Mouse (Mus musculus): Measurements from ENCODE around the gene Ide.

Gene Ide

DNA sequence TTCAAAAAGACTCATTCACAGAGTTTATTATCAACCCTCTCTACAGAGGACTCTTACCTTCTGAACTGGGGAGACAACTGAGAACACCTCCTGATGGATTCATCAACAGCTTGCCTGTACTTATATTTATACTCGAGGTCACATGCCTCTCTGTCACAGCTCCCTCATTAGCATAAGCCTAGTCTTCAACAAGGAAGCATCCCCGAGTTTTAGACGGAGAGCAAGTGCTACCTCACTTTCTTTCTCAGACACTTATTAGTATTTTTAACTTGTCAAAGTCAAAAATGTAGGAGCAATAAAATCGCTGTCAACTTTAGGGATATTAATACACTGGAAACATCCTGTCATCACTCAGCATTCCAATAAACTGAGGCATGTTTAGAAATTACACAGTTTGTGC is at the start of gene Ide:
TSS of gene Ide (minus strand) at position 101 of the 400 bp plus-strand sequence.
- DNase-seq (ENCODE audit: low spot score in 2 of 2): no peak

DNA sequence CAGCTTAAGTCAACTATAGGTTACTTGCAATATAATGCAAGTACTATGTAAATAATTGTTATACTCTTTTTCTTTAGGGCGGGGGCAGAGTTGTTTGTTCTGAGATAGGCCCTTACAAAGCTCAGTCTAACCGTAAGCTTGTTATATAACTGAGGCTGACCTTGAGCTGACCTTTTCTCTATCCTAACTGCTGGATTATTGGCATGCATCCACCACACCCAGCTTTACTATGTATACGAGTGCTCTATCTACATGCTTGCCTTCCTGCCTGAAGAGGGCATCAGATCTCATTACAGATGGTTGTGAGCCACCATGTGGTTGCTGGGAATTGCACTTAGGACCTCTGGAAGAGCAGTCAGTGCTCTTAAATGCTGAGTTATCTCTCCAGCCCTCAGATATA is 48.5 kb upstream of the Ide start:
- no peak for DNase-seq (ENCODE audit: low spot score in 2 of 2)

DNA sequence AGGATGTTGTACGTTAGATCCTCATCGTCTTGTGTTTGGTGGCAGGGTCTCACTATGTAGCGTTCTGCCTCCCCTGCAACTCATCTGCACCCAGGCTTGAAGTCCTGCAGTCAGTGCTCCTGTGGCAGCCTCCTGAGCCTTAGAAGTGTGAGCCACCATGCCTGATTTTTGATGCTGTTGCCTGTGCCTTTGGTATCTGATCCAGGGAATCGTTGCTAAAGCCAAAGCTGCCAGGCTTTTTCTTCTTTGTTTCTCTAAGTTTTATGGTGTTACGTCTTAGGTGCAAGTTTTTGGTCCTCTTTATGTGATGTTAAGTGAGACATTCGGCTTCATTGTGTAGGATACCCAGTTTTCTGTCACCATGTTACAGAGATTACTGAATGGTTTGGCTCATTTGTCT is 41.2 kb upstream of the Ide start:
- DNase-seq (ENCODE audit: low spot score in 2 of 2): no peak

DNA sequence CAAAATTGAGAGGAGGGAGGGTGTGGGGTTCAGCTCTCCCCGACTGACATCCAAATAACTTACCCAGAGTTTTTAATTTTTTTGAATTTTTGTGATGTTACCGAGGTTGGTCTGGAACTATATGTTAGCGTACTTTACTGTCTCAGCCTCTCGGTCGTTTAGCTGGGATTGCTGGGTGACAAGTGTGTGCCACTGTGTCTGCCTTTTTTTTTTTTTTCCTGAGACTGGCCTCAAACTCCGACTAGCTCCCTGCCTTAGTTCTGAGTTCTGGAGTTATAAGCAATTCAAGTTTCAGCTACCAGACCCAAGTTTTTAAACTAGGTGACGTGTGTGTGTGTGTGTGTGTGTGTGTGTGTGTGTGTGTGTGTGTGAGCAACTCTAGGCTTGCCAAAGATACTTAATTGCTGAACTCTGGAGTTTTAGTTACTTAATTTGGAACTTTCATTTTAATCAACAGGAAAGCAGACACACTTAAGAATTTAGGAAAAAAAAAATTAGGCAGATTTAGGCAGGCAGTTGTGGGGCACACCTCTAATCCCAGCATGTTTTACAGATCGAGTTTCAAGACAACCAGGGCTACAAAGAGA is 39.8 kb upstream of the Ide start:
- DNase-seq (ENCODE audit: low spot score in 2 of 2): no peak

DNA sequence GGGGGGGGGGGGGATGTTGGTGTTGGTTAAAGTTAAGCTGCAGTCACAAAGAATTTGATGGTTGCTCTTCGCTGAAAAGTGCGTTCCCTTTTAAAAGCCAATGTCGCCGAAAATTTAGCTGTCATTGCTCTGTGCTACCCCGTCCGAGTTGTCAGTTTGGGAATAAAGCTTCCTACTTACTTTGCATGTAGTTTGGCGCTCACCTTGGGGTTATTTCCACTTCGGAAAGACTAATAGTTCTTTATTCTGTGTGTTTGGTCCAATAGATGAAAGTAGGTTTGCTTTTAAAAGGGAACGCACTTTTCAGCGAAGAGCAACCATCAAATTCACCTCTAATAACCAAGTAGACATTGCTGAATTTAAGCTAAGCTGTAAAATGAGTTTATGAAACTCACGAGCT is 39.2 kb upstream of the Ide start:
- no peak for DNase-seq (ENCODE audit: low spot score in 2 of 2)

DNA sequence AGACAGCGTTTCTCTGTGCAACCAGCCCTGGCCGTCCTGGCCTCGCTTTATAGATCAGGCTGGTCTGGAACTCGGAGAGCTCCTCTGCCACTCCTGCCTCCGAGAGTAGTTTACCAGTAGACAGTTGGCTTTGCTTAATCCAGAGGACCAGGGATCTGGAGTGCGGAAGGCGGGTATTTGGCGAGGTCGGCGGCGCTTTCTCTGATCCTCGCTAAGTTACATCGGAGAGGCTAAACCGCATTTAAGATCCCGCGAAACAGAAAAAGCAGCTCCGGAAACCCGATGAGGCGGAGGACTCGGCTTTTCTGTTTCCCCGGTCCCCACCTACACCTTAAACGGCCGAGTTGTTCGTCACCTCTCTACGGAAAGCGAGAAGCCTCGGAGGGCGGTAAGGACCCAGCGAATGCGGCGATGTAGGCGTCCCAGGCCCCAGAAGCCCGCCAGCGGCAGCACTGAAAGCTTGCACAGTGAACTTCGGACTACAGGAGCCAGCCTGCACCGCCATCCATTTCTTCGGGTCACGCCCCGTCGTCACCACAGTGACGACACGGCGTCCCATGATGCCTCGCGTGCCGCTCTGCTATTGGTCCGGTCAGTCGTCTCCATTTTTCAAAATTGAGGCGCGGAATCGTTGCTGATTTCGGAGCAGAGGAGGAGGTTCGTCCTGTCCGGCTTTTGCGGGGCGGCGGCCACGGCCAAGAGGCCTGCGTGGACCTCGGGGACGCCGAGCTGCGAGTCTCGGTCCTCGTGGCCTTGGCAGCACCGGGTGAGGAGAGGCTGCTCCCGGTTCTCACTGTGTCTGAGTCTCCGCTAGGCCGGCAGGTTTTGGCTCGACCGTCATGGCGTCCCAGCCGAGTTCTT is 38.3 kb upstream of the Ide start, which contains the start of gene Kif11:
TSS of gene Kif11 (plus strand) at position 649 of the 861 bp plus-strand sequence.
- DNase-seq (ENCODE audit: low spot score in 2 of 2): peak; percentile 98

DNA sequence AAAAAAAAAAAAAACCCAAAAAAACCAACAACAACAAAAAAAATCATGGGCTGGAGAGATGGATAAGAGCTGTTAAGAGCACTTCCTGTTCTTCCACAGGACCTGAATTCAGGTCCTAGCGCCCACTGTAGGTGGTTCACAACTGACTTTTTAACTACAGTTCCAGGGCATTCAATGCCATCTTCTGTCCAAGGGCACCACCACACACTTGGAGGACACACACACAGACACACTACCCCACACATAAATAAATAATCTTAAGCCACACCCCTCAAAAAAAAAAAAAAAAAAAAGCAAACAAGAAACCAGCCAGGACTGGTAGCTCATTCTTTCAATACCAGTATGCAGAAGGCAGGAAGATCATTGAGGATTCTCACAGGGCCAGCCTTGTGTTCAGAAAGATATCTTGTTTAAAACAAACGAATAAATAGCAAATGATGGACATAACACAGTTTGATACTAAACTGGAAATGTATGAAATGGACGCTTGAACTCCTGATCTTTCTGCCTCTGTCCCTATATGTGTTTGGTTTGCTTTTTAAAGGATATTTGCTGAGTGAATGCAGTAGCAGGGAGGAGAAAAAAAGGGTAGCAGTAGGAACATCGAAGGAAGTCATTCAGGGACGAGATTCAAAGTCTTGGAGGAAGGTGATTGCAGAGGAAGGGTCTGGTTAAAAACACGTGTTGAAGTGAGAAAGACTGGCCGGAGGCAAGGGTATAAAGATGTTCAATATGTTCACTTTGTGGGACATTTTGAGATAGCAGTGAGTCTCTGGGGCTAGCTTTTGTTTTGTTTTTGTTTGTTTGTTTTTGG is 37.5 kb upstream of the Ide start:
- no peak for DNase-seq (ENCODE audit: low spot score in 2 of 2)

DNA sequence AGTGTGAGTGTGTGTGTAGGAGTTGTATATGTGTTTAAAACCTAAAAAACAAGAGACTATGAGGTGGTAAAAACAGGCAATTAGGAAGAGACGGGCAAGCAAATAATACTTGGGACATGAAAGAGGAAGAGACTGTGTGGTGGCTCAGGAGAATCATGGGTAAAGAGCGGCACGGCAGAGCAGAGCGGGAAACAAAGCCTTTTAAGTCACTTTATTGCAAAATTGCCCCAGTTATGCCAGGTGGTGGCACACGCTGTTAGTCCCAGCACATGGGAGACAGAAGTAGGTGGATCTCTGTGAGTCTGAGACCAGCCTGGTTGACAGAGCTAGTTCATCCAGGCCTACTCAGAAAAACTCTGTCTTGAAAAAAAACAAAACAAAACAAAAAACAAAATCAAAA is 32.7 kb upstream of the Ide start:
- DNase-seq (ENCODE audit: low spot score in 2 of 2): no peak

DNA sequence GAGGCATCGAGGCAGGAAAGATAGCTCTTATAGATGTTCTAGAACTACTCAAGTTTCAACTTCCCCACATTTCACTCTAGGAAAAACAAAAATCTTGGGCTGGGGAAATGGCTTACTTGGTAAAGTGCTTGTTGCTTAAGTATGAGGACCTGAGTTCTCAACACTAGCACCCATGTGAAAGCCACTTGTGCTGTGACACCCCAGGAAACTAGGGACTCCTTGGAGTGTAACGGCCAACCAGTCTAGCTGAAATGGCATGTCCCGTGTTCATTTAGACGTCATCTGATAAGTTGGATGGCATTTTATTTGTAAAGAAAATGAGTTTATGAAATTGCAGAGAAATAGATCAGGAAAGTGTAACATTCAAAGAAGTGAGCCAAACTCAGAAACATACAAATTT is 32.3 kb upstream of the Ide start:
- DNase-seq (ENCODE audit: low spot score in 2 of 2): no peak

DNA sequence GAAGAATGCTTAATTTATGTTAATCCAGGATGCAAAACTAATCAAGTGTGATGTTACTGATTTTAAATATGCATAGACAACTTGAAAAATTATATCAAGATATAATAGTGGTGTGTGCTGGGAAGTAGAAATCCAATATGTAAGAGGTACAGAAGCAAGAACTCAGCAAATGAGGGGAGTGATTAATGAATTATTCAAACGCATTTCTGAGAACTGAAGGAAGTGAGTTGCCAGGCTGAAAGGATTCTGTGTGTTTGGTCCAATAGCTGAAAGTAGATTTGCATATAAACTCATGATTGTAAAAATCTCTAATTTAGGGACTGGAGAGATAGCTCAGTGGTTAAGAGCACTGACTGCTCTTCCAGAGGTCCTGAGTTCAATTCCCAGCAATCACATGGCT is 31.3 kb upstream of the Ide start:
- DNase-seq (ENCODE audit: low spot score in 2 of 2): no peak

DNA sequence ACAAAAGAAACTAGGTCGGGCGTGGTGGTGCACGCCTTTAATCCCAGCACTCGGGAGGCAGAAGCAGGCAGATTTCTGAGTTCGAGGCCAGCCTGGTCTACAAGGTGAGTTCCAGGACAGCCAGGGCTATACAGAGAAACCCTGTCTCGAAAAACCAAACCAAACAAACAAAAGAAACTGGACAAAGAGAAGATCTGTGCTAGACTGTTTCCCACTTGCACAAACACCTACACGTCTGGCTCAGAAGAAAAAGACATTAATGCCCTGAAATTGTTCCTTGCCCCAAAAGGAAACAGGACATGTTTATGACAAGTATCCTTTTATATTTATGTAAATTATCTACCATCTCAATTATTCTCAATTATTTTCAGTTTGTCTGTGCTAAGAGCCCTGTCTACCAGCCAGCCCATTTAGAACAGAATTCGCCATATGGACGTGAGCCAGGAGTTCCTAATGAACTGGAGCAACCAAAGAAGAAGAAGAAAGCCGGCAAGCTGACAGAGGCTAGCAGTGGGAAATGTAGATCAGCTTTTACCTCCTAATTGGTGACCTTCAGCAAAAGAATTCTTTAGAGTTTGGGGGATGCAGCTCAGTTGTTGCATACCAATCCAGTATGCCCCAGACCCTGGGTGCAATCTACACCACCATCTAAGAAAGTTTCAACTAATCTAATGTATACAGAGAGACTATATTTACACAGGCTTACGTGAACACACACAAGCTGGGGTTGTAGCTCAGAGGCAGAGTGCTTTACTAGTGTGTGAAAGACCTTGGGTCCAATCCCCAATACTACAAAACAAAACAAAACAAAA is 25.7 kb upstream of the Ide start:
- peak in 1 of 2 experiments; percentile 19 for DNase-seq (ENCODE audit: low spot score in 2 of 2)

DNA sequence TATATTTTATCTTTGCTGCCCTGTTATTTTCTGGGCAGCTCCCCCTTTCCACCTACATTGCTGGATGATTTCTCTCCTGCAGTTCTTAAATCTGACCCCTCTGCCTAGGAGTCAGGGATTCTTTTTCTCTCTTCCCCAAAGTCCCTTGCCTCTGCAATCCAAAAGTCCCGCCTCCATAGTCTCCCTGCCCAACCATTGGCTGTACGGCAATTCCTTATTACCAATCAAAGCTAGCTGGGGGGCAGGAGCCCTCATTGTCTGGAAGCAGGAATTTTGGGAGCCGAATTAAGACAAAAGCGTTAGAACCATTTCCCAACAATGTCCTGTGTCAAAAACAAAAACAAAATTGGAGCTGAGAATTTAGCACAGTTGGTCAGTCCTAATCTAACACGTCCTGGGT is 24.9 kb upstream of the Ide start:
- no peak for DNase-seq (ENCODE audit: low spot score in 2 of 2)

DNA sequence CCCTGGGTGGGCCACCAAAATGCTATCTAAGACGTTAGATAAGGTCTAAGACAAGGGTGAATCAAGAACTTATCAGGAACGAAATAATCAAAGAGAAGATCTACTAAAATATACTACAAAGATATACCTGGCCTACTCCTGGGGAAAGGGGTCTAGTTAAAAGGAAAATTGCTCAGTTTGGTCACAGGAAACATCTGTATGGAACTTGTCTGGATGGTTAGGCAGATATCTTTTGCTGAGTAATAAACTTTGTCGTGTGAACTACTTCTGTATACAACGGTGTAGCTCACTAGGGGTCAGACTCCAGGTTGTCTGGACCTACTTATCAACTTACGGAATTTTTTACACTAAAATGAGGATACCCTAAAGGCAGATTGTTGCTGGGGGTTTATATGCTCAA is 22.4 kb upstream of the Ide start:
- DNase-seq (ENCODE audit: low spot score in 2 of 2): no peak

DNA sequence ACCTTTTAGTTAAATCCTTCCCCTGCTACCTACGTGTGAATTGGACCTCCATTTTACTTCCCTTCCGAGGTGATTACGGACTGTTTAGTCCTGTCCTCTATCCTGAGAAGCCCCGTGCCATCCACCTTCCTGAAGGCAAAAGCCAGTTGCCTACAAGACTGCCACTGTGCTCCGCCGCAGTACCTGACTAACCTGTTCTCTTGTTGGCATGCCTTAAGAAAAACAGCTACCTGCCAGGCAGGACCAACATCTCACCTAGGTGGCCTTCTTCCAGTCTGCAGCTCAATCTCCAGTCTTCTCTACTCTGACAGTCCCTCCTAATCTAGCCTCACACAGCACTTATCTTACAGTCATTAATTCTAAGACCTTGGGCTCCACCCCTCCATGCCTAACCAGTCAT is 15.7 kb upstream of the Ide start:
- DNase-seq (ENCODE audit: low spot score in 2 of 2): no peak

DNA sequence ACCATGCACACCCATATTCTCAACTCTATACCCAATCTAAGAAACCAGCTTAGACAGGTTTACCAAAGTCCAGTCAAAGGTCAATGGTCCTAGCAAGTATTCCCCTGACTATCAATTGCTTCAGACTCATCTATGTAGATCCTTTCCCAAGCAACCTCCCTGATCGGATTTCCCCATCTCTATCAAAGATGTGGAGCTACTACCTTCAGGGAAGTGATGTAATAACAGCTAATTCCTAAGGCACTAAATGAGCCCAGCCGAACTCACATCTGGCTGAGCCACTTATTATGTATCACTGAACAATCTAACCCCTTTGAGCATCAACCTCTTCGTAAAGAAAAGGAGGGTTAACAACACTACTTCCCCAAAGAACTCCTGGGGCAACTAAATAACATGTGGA is 15.1 kb upstream of the Ide start:
- DNase-seq (ENCODE audit: low spot score in 2 of 2): no peak

DNA sequence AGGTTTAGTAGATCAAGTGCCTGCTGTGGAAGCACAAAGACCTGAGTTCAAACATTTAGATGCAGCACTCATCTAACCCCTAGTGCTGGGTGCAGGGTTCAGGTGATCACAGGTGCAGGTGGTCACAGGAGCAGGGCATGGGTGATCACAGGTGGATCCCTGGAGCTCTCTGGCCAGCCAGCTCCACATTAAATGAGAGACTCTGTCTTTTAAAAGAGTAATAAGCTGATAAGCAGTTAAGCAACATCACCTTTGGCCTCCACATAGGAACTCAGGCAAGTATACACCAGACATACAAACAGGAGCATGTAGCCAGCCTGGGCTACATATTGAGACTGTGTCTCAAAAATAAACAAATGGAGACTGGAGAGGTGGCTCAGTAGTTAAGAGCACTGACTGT is 11.3 kb upstream of the Ide start:
- DNase-seq (ENCODE audit: low spot score in 2 of 2): no peak

DNA sequence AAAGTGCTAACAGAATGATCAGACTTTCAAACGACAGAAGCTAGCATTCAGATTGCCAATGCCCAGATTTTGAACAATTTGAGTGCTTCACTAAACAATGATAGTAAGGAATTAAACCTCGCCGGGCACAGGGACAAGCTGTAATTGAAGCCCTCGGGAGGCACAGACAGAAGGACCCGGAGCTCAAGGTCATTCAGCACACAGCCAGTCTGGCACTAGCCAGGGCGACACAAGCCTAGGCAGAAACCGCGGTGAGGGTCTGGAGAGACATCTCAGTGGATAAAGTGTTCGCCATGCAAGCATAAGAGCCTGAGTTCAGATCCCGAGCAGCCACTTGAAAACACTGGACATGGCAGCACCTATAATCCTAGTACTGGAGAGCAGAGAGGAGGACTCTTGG is 10.7 kb upstream of the Ide start:
- DNase-seq (ENCODE audit: low spot score in 2 of 2): no peak

DNA sequence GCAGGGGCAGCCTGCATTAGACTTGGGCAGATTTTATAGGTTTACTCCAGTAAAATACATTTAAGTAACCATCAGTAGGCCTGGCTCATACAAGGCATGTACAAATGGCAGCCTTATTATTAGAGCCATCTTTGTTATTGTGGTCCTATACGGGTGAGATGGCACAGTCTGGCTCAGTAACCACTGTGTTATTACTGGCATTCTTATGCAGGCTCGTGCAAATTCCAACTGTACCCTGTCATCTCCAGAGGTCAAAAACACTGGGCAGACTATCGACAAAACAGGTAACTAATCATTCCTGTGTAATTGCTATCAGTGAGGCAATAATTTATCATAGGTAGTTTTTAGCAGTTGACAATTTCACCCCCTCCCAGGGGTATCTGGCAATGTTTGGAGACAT is 8.6 kb upstream of the Ide start:
- no peak for DNase-seq (ENCODE audit: low spot score in 2 of 2)

DNA sequence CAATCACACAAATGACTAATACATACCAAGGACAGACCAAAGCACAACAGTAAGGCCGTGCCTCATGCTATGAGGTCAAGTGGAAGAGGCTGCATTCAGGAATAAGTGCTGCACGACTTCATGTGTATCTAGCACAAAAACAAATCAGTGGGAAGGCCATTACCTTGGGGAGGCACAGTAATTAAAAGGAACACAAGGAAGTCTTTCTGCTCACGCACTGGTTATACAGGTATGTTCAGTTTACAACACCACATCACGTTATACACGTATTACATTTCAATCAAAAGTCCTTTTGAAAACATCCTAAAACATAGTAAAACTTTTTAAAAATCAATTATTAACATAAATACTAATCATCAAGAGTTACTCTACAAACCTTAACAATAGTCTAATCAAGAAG is 6.2 kb upstream of the Ide start:
- no peak for DNase-seq (ENCODE audit: low spot score in 2 of 2)

DNA sequence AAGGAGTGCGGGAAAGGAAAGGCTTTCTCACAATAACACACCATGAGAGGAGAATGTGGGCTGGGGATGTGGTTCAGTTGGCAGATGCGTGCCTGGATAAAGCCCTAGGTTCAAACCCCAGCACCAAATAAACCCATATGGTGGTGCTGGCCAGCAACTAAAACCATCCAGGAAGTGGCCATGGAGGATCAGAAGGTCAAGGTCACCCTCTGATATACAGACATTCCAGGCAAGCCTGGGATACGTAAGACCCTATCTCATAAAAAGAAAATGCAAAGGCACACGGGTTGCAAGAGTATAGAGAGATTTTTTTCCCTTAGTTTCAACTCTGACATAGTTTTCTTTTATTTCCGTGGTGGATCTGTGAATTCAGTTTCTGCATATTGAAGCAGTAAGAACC is 3.3 kb upstream of the Ide start:
- DNase-seq (ENCODE audit: low spot score in 2 of 2): no peak

DNA sequence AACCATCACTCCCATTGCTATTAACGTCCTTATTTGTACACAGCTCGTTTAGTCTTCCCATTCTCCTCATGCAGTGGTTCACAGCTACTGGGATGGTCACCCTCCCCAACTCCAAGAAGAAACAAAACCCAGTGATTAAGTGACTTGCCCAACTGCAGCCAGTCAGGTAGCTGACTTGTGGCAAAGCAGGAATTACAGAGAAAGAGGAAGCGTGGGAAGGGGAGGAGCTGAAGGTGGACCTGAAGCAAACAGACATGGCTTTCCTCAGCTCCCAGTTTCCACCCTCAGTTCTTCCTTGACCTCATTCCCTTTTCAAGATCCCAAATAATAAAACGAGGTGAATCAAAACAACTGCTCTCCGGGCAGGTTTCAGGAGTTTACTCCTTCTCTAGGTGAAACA is 2.8 kb upstream of the Ide start:
- DNase-seq (ENCODE audit: low spot score in 2 of 2): no peak

DNA sequence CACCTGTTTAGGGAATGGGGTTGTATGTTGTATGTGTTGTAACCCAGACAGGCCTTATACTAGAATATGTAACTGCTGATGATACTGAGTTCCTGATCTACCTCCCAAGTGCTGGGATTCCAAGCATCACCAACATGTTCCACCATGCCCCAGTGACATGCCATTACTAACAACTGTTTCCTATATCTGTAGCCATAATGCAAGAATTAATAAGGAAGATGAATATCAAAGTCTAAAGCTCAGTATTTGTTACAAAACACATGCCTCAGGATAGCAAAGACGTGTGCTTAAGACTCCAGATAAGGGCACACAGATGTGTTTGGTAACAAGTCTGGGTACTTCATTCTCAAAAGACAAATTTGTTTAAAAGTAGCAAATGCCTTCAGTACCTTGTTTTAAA is 2.3 kb downstream of the Ide start:
- DNase-seq (ENCODE audit: low spot score in 2 of 2): no peak

Measured in left cerebral cortex, adult 9 months (tissue).